Mouse (Mus musculus) right cerebral cortex, adult 2 months (tissue): Measurements from ENCODE around the gene Hist1h1t.
A peak's percentile ranks its signal among the peaks of the same experiment; 100 is the strongest.
"Not testable (repeated sequence)": the region's sequence is repeated elsewhere in the genome, so short reads cannot be mapped to it uniquely, and the experiment has no call there.

Experiments
- DNase-seq, 2 experiments: peaks; one replicate each; pipeline ENCODE4 v3.0.0; 2021 to 2022; ENCODE audit warnings: low spot score in 2 of 2

Gene Hist1h1t

GRCm38 (mm10) chr13:23699767-23700166 lies 4.2 kb downstream of the Hist1h1t start:
- no peak for DNase-seq

GRCm38 (mm10) chr13:23700786-23701520 lies 5.3 kb downstream of the Hist1h1t start:
- peak; percentile 83 to 84 for DNase-seq

- no peak for DNase-seq
Observed at GRCm38 (mm10) chr13:23702220-23702619, 6.6 kb downstream of the Hist1h1t start.

GRCm38 (mm10) chr13:23702801-23703200 lies 7.2 kb downstream of the Hist1h1t start:
- not testable (repeated sequence) for DNase-seq

- DNase-seq, result no peak
Observed at GRCm38 (mm10) chr13:23705751-23706356, 10.2 kb downstream of the Hist1h1t start.

- DNase-seq, result no peak
Observed at GRCm38 (mm10) chr13:23706771-23707170, 11.2 kb downstream of the Hist1h1t start.

GRCm38 (mm10) chr13:23708041-23708440 lies 12.4 kb downstream of the Hist1h1t start:
- DNase-seq, result no peak

- DNase-seq, result no peak
Observed at GRCm38 (mm10) chr13:23708654-23709053, 13.0 kb downstream of the Hist1h1t start.

GRCm38 (mm10) chr13:23709714-23710373 lies 14.2 kb downstream of the Hist1h1t start:
- no peak for DNase-seq

- peak; percentile 40 to 46 for DNase-seq
Observed at GRCm38 (mm10) chr13:23710374-23711089, 14.9 kb downstream of the Hist1h1t start, which contains the start of gene Hfe. Gene Hfe, minus strand, starts transcription at chr13:23710854.

- no peak for DNase-seq
Observed at GRCm38 (mm10) chr13:23716261-23717042, 20.8 kb downstream of the Hist1h1t start.

- DNase-seq, result no peak
Observed at GRCm38 (mm10) chr13:23717176-23717575, 21.6 kb downstream of the Hist1h1t start.

GRCm38 (mm10) chr13:23717593-23718245 lies 22.1 kb downstream of the Hist1h1t start:
- DNase-seq, result not testable (repeated sequence)

- no peak for DNase-seq
Observed at GRCm38 (mm10) chr13:23724239-23724638, 28.6 kb downstream of the Hist1h1t start.

GRCm38 (mm10) chr13:23725213-23725612 lies 29.6 kb downstream of the Hist1h1t start:
- DNase-seq, result no peak

- no peak for DNase-seq
Observed at GRCm38 (mm10) chr13:23728472-23729191, 33.0 kb downstream of the Hist1h1t start.

- DNase-seq, result no peak
Observed at GRCm38 (mm10) chr13:23729192-23729525, 33.5 kb downstream of the Hist1h1t start.

GRCm38 (mm10) chr13:23729706-23730105 lies 34.1 kb downstream of the Hist1h1t start:
- DNase-seq, result no peak

- DNase-seq, result no peak
Observed at GRCm38 (mm10) chr13:23730479-23730878, 34.9 kb downstream of the Hist1h1t start.

- peak; percentile 36 to 57 for DNase-seq
Observed at GRCm38 (mm10) chr13:23732156-23732804, 36.7 kb downstream of the Hist1h1t start.
